Mouse (Mus musculus) bone marrow macrophage, adult 2 months (primary cell): ENCODE data around the gene Muc4.

ENCODE experiments used
- CTCF ChIP-seq: IDR thresholded peaks from 2 replicates; pipeline ENCODE4 v1.5.1; 2012; ENCODE audit warnings: low read depth, mild to moderate bottlenecking, low read length, moderate library complexity
- POLR2A ChIP-seq: IDR thresholded peaks from 2 replicates; pipeline ENCODE4 v1.6.1; 2012; ENCODE audit warnings: mild to moderate bottlenecking, low read depth, low read length, borderline replicate concordance

- TF ChIP-seq CTCF (no peak), POLR2A (no peak)
Measured at GRCm38 (mm10) chr16:32707111-32707823, 28.4 kb upstream of the Muc4 start.
